Mouse (Mus musculus) hindlimb bud, embryonic 11.5 days (tissue): ENCODE data around the gene Thada.
"Not testable (repeated sequence)": the region's sequence is repeated elsewhere in the genome, so short reads cannot be mapped to it uniquely, and the experiment has no call there.

Source experiments
- DNase-seq: peaks from one replicate; pipeline ENCODE4 v3.0.0-alpha.2; 2012; ENCODE audit warnings: low read depth, low spot score; ENCODE audit errors: extremely low spot score

Thada gene

DNA sequence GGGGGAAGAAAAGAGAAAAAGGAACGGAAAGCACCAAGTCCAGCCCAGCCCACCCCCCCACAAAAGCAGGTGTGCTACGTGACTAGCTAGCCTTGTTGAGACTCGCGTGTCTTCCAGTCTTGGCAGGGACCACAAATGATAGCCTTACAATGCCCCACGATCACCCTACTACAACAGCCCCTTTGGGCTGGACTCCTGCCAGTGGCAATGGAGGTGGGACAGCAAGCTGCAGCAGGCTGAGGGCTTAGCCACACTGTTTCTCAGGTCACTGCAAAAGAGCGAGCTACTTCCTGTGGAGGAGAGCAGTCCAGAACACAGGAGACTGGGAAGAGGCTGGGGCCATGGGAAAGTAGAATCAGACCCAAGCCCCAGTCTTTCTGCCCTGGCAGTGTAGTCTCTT is 201.7 kb downstream of the Thada start:
- DNase-seq, result no peak

DNA sequence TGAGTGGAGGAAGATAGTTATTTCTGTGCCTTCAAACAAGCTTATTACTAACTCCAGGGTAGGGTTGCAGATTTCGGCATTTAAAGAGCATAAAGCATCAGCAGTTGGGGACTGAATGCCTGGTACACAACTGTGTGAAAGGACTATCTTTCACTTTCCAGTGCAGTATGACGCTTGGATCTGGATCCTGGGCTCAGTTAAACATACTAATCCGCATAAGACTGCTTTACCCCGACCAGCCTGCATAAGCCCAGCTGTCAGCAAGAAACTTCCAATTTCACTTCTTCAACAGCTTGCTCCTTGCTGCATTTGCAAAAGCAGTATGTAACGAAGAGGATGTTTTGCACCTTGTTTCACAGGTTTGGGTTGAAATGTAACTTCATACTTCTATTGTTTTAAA is 202.4 kb downstream of the Thada start:
- no peak for DNase-seq

DNA sequence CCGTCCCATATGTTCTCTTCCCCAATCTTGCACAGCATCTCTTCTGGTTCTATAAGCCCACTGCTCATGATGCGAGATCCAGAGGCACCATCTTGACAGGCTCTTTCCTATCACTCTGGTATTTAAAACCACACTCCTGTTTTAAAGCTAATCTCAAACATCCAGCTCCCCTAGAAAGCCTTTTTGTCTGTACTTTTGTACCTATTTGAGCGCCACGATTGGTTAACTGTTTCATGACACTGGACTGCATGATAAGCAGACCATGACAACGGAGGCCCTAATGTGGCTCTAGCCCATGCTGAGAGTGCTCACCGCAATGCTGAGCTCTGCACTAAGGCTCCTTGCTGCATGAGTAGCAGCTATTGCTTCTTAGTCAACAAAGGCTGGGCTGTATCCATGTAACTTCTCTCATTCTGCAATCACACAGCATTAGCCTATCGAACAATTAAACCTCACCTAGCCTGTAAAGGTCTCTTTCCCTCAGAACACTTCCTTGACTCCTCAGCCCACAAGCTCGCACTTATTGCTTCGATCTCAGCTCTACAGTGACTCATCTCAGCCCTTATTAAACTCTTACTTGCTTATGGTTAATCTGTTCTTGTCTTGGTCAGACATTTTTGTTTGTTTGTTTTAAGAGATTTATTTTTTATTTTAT is 203.6 kb downstream of the Thada start:
- no peak for DNase-seq

DNA sequence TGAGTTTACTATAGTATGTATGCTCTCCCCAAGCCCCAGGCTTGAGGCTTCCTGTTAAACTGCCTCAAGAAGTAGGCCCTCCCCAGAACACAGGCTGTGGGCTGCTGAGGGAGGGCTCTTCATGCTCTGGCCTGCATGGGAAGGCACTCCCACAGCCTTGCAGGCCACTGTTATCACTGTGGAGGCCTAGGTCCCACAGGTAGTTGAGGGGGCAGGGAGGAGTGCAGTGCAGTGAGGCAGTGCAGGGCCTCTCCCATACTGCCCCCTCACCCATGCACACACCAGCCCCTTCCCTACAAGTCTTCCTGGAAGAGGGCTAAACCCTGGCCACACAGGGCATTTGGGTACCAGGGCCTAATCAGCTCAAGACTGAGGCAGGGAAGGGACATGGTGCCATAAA is 205.0 kb downstream of the Thada start:
- no peak for DNase-seq

DNA sequence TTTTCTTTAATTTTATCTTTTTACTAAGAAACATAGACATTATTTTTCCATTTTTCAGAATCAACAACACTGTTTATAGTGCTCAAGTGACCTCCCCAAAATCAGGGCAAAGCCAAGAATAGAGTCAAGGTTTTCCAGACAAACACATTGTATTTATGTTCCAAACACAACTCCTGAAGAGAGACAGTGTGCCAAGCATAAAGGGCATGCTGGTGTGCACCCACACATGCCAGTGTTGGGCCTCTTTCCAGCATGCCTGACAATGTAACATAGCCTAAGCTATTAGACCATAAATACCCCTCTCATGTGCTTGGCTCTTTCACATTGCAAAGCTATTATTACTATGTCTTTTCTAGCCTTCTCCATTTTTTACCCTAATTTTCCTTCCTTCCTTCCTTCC is 205.8 kb downstream of the Thada start:
- DNase-seq, result no peak

DNA sequence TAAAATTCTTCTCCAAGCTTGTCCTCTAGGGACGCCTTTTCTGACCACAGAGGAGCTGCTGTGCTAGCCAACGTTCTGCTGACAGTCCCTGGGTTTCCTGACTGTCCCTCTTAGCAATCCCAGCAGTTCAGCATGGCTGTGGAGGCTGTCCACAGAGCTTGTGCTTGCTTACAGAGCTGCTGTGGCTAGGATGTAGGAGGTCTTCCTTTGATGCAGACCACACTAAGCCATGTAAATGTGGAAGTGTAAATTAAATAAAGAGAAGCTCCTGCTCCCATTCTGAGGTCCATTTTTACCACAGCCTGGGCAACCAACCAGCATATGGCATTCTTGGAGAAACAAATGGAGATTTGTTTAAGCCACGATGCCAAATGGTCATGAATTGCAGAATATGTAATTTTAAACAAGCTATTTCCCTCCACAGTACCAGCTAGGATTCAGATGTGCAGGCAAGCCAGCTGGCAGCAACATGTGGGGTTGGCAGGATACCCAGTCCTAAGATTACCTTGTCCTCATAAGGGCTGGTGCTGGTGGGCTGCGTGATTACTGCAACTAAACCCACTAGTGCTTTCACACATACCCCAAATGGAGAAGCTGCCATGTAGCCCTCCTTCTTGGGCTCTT is 207.3 kb downstream of the Thada start:
- no peak for DNase-seq

DNA sequence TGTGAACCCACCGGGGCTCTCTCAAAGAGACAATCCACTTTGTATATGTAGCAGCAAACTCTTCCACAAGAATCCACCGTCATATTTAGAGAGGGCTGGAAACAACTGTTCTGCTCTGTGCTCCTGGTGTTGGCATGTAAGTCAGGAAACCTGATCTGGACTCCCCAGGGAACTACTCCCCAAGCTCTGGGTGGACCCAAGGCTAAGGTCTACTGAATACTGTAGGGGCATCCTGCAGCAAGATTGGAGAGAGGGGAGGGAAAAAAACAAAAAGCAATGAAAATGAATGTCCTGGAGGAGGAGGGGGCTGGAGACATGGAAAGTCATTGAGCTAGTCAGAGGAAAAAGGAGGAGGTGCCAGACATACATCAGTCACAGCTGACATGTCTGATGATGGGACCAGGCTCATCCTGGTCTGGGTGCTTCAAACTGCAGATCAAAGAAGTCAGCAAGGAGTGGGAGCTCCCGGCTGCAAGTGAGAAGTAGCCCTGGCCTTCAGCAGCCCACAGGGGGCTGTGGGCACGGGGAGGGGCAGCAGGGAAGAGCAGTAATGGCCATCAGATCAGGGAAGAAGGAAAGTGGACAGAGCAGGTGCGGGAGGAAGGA is 208.0 kb downstream of the Thada start:
- DNase-seq, result no peak

DNA sequence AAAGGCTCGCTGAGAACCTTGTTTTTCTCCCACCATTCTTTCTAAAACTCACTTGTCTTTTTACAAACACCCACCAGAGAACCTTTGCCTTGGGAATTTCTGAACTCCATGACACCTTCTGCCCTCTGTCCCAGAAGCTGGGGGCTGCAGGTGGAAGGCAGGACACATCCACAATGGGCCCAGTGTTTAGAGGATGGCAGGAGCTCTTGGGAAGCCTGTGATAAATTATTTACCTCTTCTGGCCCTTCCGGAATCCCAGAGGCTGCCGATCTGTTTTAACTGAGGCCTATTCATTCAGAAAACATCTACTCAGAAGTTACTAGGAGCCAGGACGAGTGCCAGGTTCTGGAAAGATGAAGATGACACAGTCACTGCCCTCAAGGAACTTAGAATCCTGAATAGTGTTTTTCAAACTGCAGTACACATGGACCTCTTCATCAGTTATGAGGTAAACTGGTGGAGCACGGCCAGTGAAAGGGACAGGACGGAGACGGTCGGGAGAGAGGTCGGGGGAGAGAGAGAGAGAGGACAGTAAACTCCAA is 209.7 kb downstream of the Thada start:
- no peak for DNase-seq

DNA sequence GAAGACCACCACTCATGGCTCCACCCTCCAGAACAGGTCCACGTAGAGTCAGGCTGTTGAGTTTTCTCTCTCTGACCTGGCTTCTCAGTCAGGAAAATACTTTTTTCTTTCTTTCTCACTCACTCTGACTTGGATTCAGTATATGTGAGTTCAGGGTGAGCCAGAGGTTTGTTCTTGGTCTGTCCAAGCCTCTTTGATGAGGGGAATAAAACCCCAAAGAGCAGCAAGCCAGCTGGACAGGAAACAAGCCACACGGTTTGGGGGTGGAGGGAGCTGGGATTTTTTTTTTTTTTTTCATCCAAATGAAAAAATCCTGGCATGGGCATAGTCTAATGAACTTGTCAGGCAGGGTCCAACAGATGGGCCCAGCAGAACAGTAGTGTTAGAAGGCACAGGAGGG is 210.2 kb downstream of the Thada start:
- no peak for DNase-seq

DNA sequence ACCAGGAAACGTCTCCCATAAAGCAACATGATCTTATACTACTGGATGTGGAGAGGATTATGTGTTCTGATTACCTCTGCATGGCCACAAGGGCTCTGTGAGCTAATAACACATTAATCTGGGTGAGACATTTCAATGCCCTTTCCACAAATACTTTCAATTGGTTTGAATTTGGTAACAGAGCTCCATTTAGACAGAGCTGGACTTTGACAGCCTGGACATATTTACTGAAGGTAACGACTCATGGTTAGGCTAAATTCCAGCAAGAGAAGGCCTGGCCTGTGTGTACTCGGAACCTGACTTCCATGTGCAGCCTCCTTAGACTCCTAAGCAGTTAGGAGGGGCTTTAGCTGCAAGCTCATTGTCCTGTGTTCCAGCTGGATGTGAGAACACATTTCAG is 214.6 kb downstream of the Thada start:
- no peak for DNase-seq

DNA sequence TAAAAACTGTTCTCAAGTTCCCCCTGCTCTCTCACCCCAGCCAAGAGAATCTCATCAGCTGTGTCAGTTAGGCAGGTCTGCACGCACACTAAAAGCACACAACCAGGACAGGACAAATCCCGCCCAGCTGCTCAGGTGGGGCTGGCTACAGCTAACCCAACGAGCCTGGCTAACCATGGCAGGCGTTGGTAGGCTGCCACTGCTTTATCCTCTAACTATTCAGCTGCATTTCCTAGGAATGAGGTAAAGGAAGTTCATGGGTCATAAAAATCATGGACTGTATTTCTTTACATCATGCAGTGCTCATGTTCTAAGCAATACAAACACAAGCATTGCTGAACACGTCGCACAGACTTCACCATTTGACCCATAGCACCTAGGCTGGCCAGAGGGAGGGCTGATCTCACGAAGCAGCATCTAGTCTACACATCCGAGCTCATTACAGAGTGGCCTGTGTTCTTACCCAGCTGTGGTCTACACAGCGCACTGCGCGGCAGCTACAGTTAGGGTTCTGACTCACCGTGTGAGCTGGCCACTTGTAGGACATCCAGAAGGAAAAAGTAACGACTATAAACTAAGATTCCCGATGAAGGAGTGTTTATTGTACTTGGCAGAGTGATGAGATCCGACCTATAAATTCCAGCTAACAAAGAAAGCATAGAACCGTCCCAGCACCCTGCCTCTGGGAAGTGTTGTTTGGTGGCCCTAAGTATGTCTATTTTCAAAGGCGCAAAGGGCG is 221.7 kb downstream of the Thada start:
- DNase-seq, result no peak

DNA sequence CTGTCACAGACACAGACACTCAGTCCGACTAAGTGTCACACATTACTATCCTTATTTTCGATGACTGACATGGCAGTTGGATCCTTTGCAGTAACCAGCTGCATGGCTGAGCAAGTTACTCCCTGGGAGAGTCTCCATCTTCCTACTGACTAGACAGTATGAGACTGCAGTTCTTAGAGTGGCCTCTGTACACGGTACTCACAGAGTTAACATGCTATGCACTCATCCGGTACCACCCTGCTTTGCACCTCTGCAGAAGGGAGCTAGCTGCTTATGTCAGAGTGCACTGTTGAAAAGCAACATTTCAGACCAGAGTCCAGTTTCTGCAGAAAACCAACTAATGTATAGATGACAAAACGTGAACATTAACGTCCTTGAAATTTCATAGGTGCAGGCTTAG is 222.2 kb downstream of the Thada start:
- DNase-seq, result no peak

DNA sequence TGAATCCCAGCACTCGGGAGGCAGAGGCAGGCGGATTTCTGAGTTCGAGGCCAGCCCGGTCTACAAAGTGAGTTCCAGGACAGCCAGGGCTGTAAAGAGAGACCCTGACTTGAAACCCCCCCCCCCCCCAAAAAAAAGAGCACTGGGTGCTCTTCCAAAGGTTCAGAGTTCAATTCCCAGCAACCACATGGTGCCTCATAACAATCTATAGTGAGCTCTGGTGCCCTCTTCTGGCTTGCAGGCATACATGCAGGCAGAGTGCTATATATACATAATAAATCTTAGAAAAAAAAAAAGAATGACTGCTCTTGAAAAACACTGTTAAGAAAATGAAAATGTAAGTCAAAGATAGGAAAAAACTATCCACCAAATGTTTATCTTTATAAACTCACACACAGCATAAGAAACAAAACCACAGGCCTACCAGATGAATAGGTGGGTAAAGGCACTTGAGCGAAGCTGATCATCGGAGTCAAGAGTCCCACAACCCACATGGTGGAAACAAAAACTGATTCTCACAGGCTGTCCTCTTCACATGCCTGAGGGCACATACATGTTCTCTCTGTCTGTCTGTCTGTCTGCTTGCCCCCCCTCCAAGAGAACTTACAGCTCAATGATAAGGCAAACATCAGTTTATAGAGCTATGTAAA is 224.6 kb downstream of the Thada start:
- no peak for DNase-seq

DNA sequence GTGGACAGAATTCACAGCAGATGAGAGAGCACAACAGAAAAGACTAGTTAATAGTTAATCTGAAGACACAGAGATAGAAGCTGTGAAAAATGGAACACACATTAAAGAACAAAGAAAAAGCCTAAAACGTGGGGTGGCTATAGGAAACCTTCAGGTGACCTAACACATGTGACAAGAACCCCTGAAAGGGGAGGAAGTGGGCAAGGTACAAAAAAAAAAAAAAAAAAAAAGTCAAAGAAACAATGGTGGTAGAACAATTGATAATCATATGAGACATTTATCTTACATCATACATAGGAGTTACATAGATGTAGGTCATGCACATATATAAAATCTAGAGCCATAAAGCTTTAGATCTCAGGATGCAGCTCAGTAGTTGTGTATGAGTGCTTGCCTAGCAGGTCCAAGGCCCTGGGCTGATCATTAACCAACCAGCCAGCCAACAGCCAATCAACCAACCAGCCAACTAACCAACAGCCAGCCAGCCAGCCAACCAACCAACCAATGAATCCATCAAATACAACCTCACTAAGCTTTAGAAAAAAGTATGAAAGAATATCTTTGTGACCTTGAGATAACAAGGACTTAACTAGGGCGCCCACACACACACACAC is 226.2 kb downstream of the Thada start:
- DNase-seq, result no peak

DNA sequence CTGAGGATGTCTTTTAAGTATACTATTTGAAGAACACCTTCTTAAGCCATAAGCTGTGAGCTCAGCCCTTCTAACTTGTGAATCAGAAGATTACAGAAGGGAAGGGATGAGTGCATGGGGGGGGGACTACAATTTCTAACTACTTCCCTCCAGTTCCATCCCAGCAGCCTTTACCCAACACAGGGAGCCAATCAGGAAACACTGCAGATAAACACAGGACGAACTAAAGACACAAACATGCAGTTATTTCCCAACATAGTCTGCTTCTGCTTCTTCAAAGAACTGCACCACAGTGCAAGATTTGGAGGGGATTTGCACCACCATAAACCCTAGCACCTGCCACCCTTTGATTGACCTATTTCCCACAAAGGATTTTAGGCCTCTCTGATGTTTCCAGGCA is 227.8 kb downstream of the Thada start:
- no peak for DNase-seq

DNA sequence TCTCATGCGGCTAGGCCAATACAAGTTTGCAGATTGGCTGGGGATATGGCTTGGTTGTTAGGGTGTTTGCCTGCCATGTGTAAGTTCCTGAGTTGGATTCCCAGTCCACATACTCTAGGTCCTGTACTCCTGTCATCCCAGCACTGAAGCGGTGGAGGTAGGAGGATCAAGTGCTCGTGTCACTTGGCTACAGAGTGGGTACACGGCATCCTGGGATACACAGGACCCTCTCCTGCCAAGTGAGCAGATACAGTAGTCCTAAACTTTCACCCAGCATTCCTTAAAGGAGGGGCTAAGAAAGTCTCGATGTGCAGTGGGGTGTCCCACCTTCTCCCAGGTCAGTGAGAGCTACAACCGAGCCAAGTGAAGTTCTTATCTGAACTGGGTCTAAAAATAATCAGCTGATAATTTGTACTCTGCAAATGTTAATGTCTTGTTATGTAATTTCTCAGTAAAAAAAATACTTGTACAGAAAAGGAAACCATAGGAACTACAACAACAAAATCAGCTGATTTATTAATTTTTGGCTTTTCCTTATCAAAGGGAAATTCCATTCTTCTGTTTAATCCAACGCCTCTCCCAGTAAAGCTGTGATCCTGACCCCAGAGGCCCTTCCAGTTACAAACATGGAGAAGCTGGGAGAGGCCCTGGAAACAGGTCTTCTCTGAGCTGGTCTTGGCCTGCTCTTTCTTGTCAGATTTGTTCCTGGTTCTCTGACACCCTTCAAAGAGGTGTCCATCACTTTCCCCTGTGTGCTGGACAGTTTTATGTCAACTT is 229.0 kb downstream of the Thada start:
- DNase-seq, result no peak

DNA sequence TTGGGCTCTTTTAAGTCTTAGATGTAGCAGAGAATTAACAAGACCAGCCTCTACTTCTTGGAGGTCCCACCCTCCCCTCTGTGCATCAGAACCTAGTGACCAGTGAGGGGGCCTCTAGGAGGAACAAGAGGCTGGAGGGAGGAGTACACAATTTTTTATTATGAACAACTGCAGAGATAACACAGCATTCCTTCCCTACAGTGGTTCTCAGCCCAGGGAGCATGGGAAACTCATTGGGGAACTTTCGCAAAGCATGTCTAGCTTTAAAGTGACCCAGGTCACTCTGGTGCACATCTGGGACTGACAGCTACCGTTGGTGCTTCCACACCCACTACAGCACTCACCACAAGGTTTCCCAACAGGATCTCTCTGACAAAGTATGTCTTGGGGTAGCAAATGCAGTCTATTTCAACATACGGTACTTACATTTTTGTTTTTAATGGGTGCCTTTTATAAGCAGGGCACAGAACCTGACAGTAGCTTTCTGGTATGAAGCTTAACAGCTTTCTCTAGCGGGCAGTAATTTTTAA is 230.5 kb downstream of the Thada start:
- DNase-seq, result no peak

DNA sequence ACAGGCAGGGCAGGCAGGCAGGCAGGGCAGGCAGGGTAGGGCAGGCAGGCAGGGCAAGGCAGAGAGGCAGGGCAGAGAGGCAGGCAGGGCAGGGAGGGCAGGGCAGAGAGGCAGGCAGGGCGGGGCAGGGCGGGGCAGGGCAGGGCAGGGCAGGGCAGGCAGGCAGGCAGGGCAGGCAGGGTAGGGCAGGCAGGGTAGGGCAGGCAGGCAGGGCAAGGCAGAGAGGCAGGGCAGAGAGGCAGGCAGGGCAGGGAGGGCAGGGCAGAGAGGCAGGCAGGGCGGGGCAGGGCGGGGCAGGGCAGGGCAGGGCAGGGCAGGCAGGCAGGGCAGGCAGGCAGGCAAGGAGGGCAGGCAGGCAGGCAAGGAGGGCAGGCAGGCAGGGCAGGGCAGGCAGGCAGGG is 231.2 kb downstream of the Thada start:
- DNase-seq, result not testable (repeated sequence)

DNA sequence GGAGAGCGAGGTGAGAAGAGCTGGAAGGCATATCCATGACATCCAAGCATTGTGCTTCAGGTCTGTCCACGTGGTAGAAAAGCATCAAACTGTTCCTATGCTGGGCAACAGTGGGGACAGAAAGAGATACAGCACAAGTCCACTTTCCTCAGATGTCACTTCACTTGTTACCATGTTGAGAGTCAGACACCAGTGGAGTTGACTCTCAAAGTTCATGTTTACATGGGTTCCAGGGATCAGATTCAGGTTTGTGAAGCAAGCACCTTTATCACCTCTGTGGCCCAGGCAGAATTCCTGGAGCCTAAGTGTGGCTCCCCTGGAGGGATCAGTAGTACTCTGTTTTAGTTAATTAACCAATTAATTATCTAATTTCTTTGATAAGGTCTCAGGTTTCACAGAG is 232.2 kb downstream of the Thada start:
- no peak for DNase-seq

DNA sequence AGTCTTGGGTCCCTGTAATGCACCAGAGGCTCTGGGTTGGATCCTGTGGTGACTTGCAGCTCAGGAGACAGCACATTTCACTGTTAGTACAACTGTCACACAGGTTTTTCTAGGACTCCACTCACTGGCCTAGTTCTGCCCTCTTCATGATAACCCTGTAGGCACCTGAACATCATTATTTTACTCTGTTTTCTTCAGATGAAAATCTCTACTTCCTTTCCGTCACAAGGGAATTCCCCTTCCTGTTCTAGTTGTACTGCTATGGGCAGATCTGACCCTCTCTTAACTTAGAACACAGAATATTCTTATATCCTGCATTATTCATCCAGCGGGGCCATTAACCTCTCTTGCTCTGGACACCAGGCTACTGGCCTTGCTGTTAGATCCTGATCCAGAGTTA is 234.6 kb downstream of the Thada start:
- no peak for DNase-seq
